Mouse (Mus musculus): ENCODE measurements at regions not wholly inside any gene's neighbourhood (a gene's known extent, or its start where the extent isn't known, plus 50 kb on each side); places are given as distances from the start of the nearest gene placed in this dataset.

DNA sequence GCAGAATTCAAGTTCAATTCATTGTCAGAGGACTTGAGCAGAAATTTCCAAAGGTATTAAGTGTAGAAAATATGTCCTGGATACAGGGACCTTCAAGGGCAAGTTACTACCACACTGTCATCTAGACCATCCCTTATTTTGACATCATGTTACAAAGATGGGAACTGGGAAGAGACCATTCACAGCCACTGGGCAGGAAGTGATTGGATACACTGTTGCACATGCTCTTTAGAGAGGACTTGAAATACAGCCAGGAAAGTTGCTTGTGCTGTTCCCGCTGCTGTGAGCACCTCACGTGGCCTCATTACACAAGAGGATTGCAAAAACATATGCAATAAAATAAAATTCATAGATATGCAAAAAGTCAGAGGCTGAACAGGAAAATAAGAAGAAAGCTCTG, 120.4 kb upstream of the 1700016C15Rik start:
- TF ChIP-seq POLR2A (IDR thresholded peaks at IDR 0.05; ENCODE audit: borderline replicate concordance, control insufficient read depth, low read depth, low read length): no peak
- TF ChIP-seq CTCF (IDR thresholded peaks at IDR 0.05; ENCODE audit: control insufficient read depth, insufficient read depth, low read length): no peak
